Mouse (Mus musculus) cerebellum, adult 2 months (tissue): ENCODE data around the gene Psme2. TPM values are rescaled to one million over a fixed set of nuclear protein-coding genes. Genes with fewer than 3 reads are reported as not detected.
A peak's percentile ranks its signal among the peaks of the same experiment; 100 is the strongest.

Experiments
- DNase-seq, 2 experiments: peaks; one replicate each; pipeline ENCODE4 v3.0.0; 2021
- H3K27ac ChIP-seq: fragments of 200-500 bp; 2 replicates; pipeline ENCODE4 v1.5.1; 2012; ENCODE audit warnings: low read length, control low read depth, inconsistent platforms; ENCODE audit not compliant: insufficient read depth
- H3K27me3 ChIP-seq: fragments of 200-500 bp; 2 replicates; pipeline ENCODE4 v1.6.1; 2012; ENCODE audit warnings: inconsistent platforms, mild to moderate bottlenecking, low read length, moderate library complexity; ENCODE audit not compliant: control insufficient read depth, insufficient read depth
- H3K4me1 ChIP-seq: fragments of 200-500 bp; 2 replicates; pipeline ENCODE4 v1.6.1; 2011; ENCODE audit warnings: low read length; ENCODE audit not compliant: control insufficient read depth, insufficient read depth
- H3K4me3 ChIP-seq: fragments of 200-500 bp; replicated peaks from 2 replicates; pipeline ENCODE3; 2011; ENCODE audit warnings: mild to moderate bottlenecking, low read depth, low read length, control low read depth; ENCODE audit not compliant: insufficient read depth
- CTCF ChIP-seq: fragments of 200-500 bp; IDR thresholded peaks from 2 replicates; pipeline ENCODE4 v1.5.1; 2011; ENCODE audit warnings: low read depth, mild to moderate bottlenecking, control low read depth, low read length, moderate library complexity, borderline replicate concordance; ENCODE audit not compliant: insufficient read depth
- POLR2A ChIP-seq: fragments of 200-500 bp; IDR thresholded peaks from 2 replicates; pipeline ENCODE4 v1.6.1; 2011; ENCODE audit warnings: low read length, control low read depth, borderline replicate concordance; ENCODE audit not compliant: insufficient read depth
- WGBS: fragments of 180-500 bp; shearing (Covaris S2); methylation state at CpG from one replicate; pipeline ENCODE4 v1.1.7; 2018; 5-methylcytosine and 5-hydroxymethylcytosine counted together
- polyA plus RNA-seq: library from polyadenylated mRNA; depleted of rRNA; stranded (reverse); fragments of >200 nt; gene quantifications from 2 replicates; pipeline ENCODE4 v1.2.3, GENCODE M21; 2012

Psme2 gene
- polyA plus RNA-seq, 1 experiment, result 46.8 TPM

GRCm38 (mm10) chr14:55571760-55572159 lies 19.2 kb downstream of the Psme2 start:
- no peak for DNase-seq
- TF ChIP-seq POLR2A (no peak), CTCF (no peak)
- no peak overlapping the region for H3K4me3 ChIP-seq
- H3K4me1 ChIP-seq, result no peaks in the 10 kb centered on the region
- no peaks in the 10 kb centered on the region for H3K27me3 ChIP-seq
- no peak overlapping the region for H3K27ac ChIP-seq

GRCm38 (mm10) chr14:55570588-55570987 lies 20.3 kb downstream of the Psme2 start:
- Histone ChIP-seq H3K27ac (no peak overlapping the region), H3K4me3 (no peak overlapping the region), H3K27me3 (no peaks in the 10 kb centered on the region), H3K4me1 (no peaks in the 10 kb centered on the region)
- 90% methylated on average over 2 of the region's 2 CpGs for WGBS
- TF ChIP-seq CTCF, result no peak
- TF ChIP-seq POLR2A, result no peak
- no peak for DNase-seq

GRCm38 (mm10) chr14:55567496-55567895 lies 23.4 kb downstream of the Psme2 start:
- no peaks in the 10 kb centered on the region for H3K27me3 ChIP-seq
- no peaks in the 10 kb centered on the region for H3K4me1 ChIP-seq
- DNase-seq, result no peak
- 94% methylated on average over 3 of the region's 3 CpGs for WGBS
- TF ChIP-seq CTCF (no peak), POLR2A (no peak)
- H3K27ac ChIP-seq, result no peak overlapping the region
- H3K4me3 ChIP-seq, result no peak overlapping the region

GRCm38 (mm10) chr14:55565748-55566147 lies 25.2 kb downstream of the Psme2 start:
- Histone ChIP-seq H3K27ac (no peak overlapping the region), H3K4me3 (no peak overlapping the region), H3K4me1 (peaks cover 5% of the 10 kb centered on the region; the same call in 1 of the 2 replicates), H3K27me3 (no peaks in the 10 kb centered on the region)
- WGBS, result 76% methylated on average over 3 of the region's 3 CpGs
- no peak for TF ChIP-seq POLR2A
- no peak for TF ChIP-seq CTCF
- no peak for DNase-seq

GRCm38 (mm10) chr14:55563249-55563648 lies 27.7 kb downstream of the Psme2 start:
- TF ChIP-seq POLR2A (no peak), CTCF (no peak)
- Histone ChIP-seq H3K4me1 (peaks cover 5% of the 10 kb centered on the region; the same call in 1 of the 2 replicates), H3K27me3 (no peaks in the 10 kb centered on the region), H3K4me3 (no peak overlapping the region), H3K27ac (no peak overlapping the region)
- WGBS, result 91% methylated on average over 11 of the region's 11 CpGs
- DNase-seq, result no peak

- 85% methylated on average over 10 of the region's 10 CpGs for WGBS
- Histone ChIP-seq H3K4me1 (peaks cover 5% of the 10 kb centered on the region; the same call in 1 of the 2 replicates), H3K27me3 (no peaks in the 10 kb centered on the region), H3K4me3 (no peak overlapping the region), H3K27ac (no peak overlapping the region)
- no peak for DNase-seq
- TF ChIP-seq CTCF, result no peak
- TF ChIP-seq POLR2A, result no peak
Measured at GRCm38 (mm10) chr14:55561860-55562259, 29.1 kb downstream of the Psme2 start.

- DNase-seq, result peak; percentile 98 to 100
- Histone ChIP-seq H3K27ac (peak within 1 kb of the TSS; percentile 93), H3K4me3 (peak within 1 kb of the TSS; percentile 84), H3K4me1 (peaks cover 5% of the 10 kb centered on the region; the same call in 1 of the 2 replicates), H3K27me3 (no peaks in the 10 kb centered on the region)
- under 1% methylated on average over 51 of the region's 51 CpGs for WGBS
- TF ChIP-seq CTCF (no peak; the same call in 1 of the 2 replicates), POLR2A (peak; percentile 82; the same call in 1 of the 2 replicates)
Measured at GRCm38 (mm10) chr14:55560202-55561073, 30.5 kb downstream of the Psme2 start, which contains the start of gene A730061H03Rik. Gene A730061H03Rik (minus strand): TSS chr14:55560406.

- no peak; the same call in 1 of the 2 replicates for TF ChIP-seq CTCF
- TF ChIP-seq POLR2A, result 0 out of 2 replicates have a peak, but pooled peaks have one; percentile 49
- WGBS, result under 1% methylated on average over 27 of the region's 27 CpGs
- Histone ChIP-seq H3K4me3 (peak within 1 kb of the TSS; percentile 84), H3K27me3 (no peaks in the 10 kb centered on the region), H3K4me1 (peaks cover 5% of the 10 kb centered on the region; the same call in 1 of the 2 replicates), H3K27ac (peak within 1 kb of the TSS; percentile 93)
- peak; percentile 93 to 94 for DNase-seq
Measured at GRCm38 (mm10) chr14:55559799-55560201, 31.1 kb downstream of the Psme2 start, which contains the start of gene Dcaf11. Gene Dcaf11 (plus strand): TSS chr14:55560006.
